Mouse (Mus musculus) thymus, postnatal 36 days (tissue): ENCODE measurements around the gene Tomm34.

ENCODE experiments used
- DNase-seq, 2 experiments: peaks; one replicate each; pipeline ENCODE4 v3.0.0; 2022; ENCODE audit warnings: mixed read lengths in 2 of 2

Tomm34 gene

GRCm38 (mm10) chr2:164009227-164009626 is 61.7 kb downstream of the Tomm34 start:
- DNase-seq = no peak

GRCm38 (mm10) chr2:164007987-164008545 is 62.9 kb downstream of the Tomm34 start:
- DNase-seq = no peak

GRCm38 (mm10) chr2:164007547-164007946 is 63.4 kb downstream of the Tomm34 start:
- no peak for DNase-seq

GRCm38 (mm10) chr2:164006932-164007331 is 64.0 kb downstream of the Tomm34 start:
- DNase-seq = peak; percentile 29 to 46

GRCm38 (mm10) chr2:164004503-164004902 is 66.5 kb downstream of the Tomm34 start:
- DNase-seq = no peak
